Mouse (Mus musculus): ENCODE data around the gene Dzip1.

DNA sequence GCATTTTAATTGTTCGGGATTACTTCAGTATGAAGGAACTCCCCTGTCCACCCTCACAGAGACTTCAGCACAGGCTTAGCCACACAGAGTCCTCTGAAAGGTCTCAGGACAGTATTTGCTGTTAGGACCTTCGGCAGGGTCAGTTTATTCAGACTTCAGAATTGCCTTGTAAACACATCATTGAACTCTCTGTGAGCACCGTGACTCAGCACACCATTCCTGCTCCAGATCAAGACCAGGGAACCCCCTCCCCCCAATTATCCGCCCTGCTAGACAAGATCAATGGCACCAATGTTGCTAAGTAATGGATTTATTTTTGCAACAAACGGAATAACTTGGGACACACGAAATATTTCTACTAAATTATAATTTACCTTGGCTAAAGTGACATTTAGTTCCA lies 57.9 kb downstream of the Dzip1 start:
- TF ChIP-seq CTCF (IDR thresholded peaks at IDR 0.05; ENCODE audit: low read depth) (no peak), EP300 (optimal IDR thresholded peaks at IDR 0.05) (no peak)

All from stomach, postnatal 0 days (tissue).